Mouse (Mus musculus) brain, embryonic 14.5 days (tissue): Measurements from ENCODE around the gene Plekho2.

Experiments
- CTCF ChIP-seq: fragments of 200-500 bp; IDR thresholded peaks from 2 replicates; pipeline ENCODE4 v1.5.1; 2012; ENCODE audit warnings: inconsistent platforms, mild to moderate bottlenecking, moderate library complexity, borderline replicate concordance; ENCODE audit not compliant: insufficient read depth, insufficient read length; ENCODE audit errors: extremely low read depth
- POLR2A ChIP-seq: fragments of 200-500 bp; IDR thresholded peaks from 2 replicates; pipeline ENCODE4 v1.6.1; 2012; ENCODE audit warnings: mild to moderate bottlenecking, inconsistent platforms, borderline replicate concordance; ENCODE audit not compliant: poor library complexity, insufficient read depth, insufficient read length, severe bottlenecking; ENCODE audit errors: extremely low read depth

GRCm38 (mm10) chr9:65564698-65565097, 15.1 kb downstream of the Plekho2 start:
- no peak for TF ChIP-seq CTCF
- no peak for TF ChIP-seq POLR2A
